Mouse (Mus musculus) telencephalon, adult 2 months (tissue): ENCODE measurements at regions not wholly inside any gene's neighbourhood (a gene's known extent, or its start where the extent isn't known, plus 50 kb on each side); places are given as distances from the start of the nearest gene placed in this dataset.
"Not testable (repeated sequence)": the region's sequence is repeated elsewhere in the genome, so short reads cannot be mapped to it uniquely, and the experiment has no call there.

Experiments used
- DNase-seq: peaks from one replicate; pipeline ENCODE4 v3.0.0-alpha.2; 2011; ENCODE audit warnings: low read depth, low spot score

DNA sequence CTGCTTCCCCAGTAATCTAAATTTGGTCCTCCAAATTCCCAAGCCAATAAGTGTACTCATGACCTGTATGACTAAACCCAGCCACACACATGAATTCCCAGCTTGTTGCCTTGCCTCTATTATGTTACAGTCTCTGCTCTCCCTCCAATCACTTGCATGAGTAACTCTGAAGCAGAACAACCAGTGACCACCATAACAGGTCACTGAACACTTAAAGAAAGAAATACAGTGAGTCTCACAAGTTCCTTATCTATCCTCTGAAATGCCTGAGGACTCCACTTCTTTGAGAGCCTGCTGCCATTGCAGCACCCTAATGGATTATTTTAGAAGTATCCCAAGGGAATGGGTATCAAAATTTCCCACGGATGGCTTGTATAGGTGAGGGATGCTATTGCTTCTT lies 909.7 kb downstream of the Sorcs3 start:
- DNase-seq, result no peak

DNA sequence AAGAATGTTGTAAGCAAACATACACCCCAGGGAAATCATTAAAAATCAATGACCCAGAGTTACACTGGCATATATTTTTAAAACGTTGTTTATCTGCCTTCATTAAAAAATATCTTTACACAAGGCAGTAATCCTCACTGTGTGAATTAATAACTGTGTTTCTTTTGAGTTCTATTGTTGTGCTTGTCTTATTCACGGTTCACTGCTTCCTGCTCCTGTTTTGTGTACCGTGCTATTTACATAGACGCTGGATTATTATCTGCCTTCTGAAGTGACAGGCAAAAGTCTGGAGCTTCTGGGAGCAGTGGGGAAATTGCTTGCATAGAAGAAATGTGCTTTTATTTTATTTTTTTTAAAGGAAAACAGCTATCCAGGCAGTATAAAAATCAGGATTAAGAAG lies 925.8 kb downstream of the Sorcs3 start:
- DNase-seq, result no peak

- DNase-seq, result no peak
Observed at GRCm38 (mm10) chr19:49172078-49172477, 966.3 kb downstream of the Sorcs3 start.

DNA sequence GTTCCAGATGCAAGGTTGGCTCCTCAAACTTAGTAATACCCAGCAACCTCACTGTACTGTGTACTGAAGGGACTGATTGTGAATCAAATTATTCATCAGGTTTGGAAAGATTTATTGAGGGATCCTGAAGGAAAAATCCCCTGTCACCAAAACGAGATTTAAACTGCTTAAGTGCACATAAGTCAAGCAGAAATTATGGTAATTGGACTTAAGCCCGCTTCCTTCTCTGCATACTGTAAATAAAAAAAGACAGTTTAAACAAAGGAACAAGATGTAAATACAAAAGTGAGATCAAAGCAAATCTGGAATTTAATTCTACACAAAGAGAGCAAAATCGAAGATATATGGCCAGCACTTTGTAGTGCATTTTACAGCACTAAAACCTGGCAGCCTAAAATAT lies 1002.1 kb downstream of the Sorcs3 start:
- DNase-seq, result no peak

GRCm38 (mm10) chr19:49242601-49243000 lies 1036.8 kb downstream of the Sorcs3 start:
- DNase-seq, result no peak

GRCm38 (mm10) chr19:49245114-49245714 lies 1039.4 kb downstream of the Sorcs3 start:
- no peak for DNase-seq

- DNase-seq, result no peak
Observed at GRCm38 (mm10) chr19:49264616-49265015, 1058.8 kb downstream of the Sorcs3 start.

GRCm38 (mm10) chr19:49267864-49268480 lies 1062.1 kb downstream of the Sorcs3 start:
- DNase-seq, result no peak

DNA sequence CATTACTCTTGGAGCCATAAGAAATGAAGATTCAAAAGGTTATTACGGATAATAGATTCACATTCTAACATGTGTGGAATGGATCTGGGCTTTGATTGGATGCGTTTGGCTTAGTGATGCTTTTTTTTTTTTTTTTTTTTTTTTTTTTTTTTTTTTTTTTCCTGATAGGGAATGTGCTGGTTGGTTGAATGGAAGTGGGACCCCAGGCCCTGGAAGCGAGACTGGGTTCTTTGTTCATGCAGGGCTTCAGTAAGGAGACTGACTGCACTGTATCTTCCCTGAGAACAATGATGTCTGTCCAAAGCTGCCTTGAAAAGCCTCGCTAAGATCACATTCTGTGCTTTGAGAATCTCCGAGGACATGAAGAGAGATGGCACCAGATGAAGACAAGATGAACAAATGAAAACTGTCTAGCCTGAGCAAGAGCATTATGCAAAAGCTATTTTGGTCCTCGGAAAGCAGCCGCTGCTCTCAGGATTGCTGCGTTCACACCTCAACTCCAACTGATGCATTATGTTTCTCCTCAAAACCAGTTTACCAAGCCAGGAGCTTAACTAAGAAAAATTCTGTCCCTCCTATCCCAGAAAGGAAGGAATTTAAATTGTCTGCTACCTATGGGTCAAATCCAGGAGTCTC lies 1076.9 kb downstream of the Sorcs3 start:
- DNase-seq, result peak; percentile 33

GRCm38 (mm10) chr19:49294980-49295379 lies 1089.2 kb downstream of the Sorcs3 start:
- DNase-seq, result no peak

DNA sequence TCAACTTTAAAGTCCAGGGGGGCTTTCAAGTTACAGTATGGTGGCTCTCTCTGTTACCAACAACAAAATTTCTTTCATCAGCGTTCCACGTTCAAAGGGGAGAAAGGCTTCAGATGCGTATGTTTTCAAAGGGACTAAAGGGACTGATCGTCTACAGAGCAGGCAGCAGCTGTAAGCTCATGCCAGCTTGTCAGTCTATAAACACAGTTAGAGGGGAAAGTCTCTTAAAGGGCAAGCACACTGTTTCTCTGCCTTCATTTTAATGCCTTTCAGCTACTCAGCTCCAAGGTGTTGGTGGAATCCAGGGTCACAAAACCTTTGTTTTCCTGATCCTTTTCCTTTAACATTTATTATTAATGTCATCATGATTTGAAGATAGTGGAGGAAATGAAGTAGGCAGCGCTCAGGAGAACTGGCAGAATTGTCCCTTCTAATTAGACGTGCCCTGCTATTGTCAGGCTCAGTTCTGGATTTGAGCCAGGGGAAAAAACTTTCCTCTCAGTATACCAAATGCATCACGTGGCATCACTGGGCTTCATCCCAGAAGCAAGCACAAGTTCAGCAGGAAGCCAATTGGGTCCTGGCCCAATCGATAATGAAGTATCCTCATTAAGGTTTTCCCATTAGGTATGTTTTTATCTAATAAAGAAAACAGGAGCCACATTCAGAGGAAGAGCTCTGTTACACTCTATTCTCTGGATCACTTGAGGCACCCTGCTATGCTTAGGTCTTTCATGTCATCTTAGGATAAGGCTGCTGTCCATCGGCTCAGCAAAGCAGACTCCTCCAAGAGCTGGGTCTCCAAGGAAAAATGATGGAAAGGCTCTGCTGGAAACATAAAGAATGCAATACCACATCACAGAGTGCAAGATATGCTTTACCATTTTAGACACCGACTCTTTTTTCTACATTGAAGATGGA lies 1093.8 kb downstream of the Sorcs3 start:
- DNase-seq, result no peak

DNA sequence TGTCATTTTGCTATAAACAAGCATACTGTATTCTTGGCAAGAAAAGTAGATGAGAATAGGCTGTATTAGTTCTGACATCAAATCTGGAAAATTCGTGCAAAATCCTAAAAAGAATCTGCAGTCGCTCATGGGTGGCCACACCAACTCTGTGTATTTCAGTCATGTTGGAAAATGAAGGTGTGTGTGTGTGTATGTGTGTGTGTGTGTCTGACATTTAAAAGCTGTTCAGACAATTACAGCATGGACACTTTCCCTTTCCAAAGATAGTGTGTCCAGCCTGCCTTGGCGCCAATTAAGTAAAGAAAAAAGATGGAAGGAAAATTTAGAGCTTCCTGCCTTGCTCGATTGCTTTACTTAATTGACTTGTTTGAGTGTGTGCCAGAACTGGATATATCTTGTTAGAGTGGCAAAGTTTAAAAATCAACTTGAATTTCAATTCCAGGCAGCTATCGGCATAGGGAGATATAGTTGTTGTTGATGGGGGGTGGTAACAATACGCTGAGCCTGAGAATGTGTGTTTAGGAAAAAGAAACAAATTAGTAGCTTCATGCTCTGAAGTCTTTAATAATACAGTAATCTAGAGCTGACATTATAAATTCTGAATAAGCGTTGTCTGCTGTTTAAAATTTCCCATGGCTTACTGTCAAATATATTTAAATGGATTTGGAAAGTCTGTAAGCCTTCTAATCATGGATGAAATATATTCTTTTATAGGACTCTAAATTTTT lies 1095.7 kb downstream of the Sorcs3 start:
- no peak for DNase-seq

GRCm38 (mm10) chr19:49305804-49306203 lies 1100.0 kb downstream of the Sorcs3 start:
- no peak for DNase-seq

DNA sequence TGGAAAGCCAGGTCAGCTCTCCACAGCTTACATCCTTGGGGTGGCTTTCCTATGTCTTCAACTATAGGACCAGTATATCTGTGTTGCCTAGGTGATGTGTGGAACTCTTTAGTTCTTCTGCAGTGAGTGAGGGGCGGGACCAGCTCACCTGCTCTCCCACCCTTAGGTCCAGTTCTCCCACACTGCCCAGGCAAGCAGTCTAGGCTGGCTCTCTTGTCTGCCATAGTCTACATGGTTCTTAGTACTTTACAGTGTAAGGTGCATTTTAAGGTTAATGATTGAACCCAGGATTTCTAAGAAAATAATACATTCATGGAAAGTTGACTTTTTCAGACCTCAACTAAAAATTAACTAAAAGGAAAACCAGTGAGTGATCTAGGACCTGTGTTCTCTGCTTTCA lies 1108.4 kb downstream of the Sorcs3 start:
- DNase-seq, result no peak

DNA sequence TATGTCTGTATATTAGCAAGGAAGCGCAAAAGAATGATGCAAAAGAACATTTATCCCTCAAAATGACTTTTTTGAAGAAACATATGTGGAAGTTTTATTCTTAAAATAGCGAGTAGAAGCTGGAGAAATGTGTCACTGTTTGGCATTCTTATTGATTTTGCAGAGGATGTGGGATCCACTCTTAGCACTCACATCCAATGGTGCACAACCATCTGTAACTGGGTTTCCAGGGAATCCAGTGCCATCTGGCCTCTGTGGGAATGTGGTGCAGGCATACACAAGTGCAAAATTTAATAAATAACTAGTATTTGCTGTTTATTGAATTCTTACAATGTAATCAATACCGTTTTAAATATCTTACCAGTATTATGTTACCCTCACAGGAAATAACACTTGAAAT lies 1153.8 kb downstream of the Sorcs3 start:
- DNase-seq, result peak; percentile 61

DNA sequence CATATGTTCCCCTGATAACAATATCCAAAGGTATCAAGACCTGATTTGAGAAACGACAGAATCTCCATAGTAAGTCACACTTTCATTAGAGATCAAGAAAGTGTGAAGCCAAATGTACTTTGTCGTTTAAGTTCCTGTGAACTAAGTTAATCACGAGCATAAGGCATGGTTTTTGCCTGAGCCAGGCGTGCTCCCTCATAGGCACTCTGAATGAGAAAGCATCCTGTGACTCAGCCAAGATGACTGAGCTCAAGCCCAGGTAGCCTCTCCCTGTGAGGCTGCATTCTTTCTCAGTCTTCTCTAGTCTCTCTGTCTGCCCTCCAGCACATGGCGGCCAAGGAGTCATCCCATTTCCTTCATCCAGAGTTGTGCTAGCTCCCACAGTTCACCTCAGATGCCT lies 1154.9 kb downstream of the Sorcs3 start:
- DNase-seq, result no peak

DNA sequence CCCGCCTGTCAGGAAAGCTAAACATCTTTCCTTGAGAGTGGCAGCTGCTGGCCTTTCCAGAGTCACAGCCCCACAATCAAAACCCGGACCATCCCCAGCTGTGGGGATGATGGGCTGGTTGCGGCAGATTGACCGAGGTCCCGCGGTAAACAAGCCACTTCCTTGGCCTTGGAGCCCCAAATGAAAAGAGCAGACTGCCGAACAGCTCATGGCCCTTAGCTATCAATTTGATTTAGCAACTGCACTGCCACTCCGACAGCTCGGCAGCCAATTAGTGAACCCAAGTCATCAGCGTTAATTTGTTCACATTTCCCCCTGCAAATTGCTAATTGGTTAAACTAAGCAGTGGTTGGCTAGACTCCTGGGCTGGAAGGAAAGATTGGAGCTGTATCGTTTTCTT lies 1155.3 kb downstream of the Sorcs3 start:
- DNase-seq, result not testable (repeated sequence)

GRCm38 (mm10) chr19:49372921-49373320 lies 1167.1 kb downstream of the Sorcs3 start:
- DNase-seq, result no peak

DNA sequence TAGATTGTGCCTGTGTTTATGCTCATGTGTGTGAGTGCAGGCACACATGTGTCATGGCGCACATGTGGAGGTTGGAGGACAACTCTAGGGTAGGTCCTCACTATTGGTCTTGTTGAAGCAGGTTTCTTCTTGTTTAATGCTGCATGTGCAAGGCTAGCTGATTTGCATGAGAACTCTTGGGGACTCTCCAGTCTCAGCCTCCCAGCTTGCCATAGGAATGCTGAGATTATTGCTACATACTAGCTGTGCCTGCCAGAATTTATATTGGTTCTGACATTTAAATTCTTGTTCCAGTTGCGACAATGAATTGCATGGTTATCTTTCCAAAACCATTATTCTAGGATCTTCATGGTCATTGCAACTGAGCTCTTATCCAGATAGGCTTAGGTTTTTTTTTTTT lies 1168.5 kb downstream of the Sorcs3 start:
- peak; percentile 47 for DNase-seq

DNA sequence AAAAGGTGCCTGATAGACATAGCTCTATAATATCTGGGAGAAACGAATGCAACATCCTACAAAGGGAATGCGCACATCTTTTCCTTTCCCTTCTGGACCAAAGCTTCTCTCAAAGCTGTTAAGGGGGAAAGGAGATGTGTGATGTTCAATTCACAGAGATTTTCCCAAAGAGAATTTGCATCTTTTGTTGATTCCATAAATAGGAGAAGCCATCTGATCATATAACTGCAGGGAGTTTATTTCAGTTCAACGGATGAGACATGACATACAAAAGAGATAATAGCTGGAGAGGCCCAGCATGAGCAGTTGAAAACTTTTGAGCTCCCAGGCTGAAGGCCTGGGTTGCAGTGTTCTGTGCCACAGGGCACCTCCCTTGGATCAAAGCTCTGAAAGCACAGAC lies 1169.1 kb downstream of the Sorcs3 start:
- peak; percentile 68 for DNase-seq
